Mouse (Mus musculus): ENCODE data around the gene Tubal3. TPM values are rescaled to one million over a fixed set of nuclear protein-coding genes. Genes with fewer than 3 reads are reported as not detected.

Gene Tubal3
- not detected for polyA plus RNA-seq (2015; fragmentation: Illumina TruSeq; extraction: RNeasy Lipid Tissue Mini Kit (QIAGEN cat#74804); ENCODE audit: low read depth, low replicate concordance)

GRCm38 (mm10) chr13:3917571-3918311 is at the start of gene Tubal3, which contains the start of gene Net1:
Gene Tubal3, plus strand, starts transcription at chr13:3918274.
Gene Net1, minus strand, starts transcription at chr13:3918220.

GRCm38 (mm10) chr13:3945249-3945648 is 27.2 kb downstream of the Tubal3 start, which contains the start of gene Ucn3:
Gene Ucn3, minus strand, starts transcription at chr13:3945349.

Other genes with a start within 250 kb of the Tubal3 start
- gene Calml3, start 114.0 kb upstream of the Tubal3 start, polyA plus RNA-seq (2015; fragmentation: Illumina TruSeq; extraction: RNeasy Lipid Tissue Mini Kit (QIAGEN cat#74804); ENCODE audit: low read depth, low replicate concordance), result not detected
- not detected for gene Calm4, start 80.5 kb upstream of the Tubal3 start, polyA plus RNA-seq (2015; fragmentation: Illumina TruSeq; extraction: RNeasy Lipid Tissue Mini Kit (QIAGEN cat#74804); ENCODE audit: low read depth, low replicate concordance)
- gene Calm5, start 64.1 kb upstream of the Tubal3 start, polyA plus RNA-seq (2015; fragmentation: Illumina TruSeq; extraction: RNeasy Lipid Tissue Mini Kit (QIAGEN cat#74804); ENCODE audit: low read depth, low replicate concordance), result not detected
- 23.8 TPM for gene Net1, start 54 bp upstream of the Tubal3 start, polyA plus RNA-seq (2015; fragmentation: Illumina TruSeq; extraction: RNeasy Lipid Tissue Mini Kit (QIAGEN cat#74804); ENCODE audit: low read depth, low replicate concordance)
- gene Ucn3, start 27.1 kb downstream of the Tubal3 start, polyA plus RNA-seq (2015; fragmentation: Illumina TruSeq; extraction: RNeasy Lipid Tissue Mini Kit (QIAGEN cat#74804); ENCODE audit: low read depth, low replicate concordance), result not detected
- gene Akr1c14, start 130.7 kb downstream of the Tubal3 start, polyA plus RNA-seq (2015; fragmentation: Illumina TruSeq; extraction: RNeasy Lipid Tissue Mini Kit (QIAGEN cat#74804); ENCODE audit: low read depth, low replicate concordance), result 4.1 TPM
- gene Akr1c18, start 232.4 kb downstream of the Tubal3 start, polyA plus RNA-seq (2015; fragmentation: Illumina TruSeq; extraction: RNeasy Lipid Tissue Mini Kit (QIAGEN cat#74804); ENCODE audit: low read depth, low replicate concordance), result 6.3 TPM

All from brain, adult 10 weeks (tissue).